Mouse (Mus musculus): ENCODE measurements around the gene Mcf2l.

Gene Mcf2l

DNA sequence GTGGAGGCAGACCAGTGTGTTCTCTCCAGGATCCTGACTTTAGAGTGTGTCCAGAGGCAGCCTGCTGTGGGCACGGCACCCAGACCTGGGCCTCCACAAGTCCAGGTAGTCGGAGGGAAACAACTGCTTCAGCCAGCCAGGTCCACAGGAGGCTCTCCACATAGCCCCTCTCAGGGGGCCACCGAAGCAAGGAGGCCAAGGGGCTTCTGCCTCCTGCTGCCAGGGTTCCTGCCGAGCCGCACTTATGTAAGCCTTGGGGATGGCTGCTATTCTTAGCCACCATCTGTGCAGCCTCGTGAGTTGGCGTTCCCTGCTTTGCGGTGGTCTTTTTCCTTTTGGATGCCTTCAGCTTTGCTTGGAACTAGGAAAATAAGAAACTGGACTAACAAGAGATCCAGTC is 114.0 kb downstream of the Mcf2l start:
- DNase-seq (ENCODE audit: extremely low spot score, low spot score): no peak

DNA sequence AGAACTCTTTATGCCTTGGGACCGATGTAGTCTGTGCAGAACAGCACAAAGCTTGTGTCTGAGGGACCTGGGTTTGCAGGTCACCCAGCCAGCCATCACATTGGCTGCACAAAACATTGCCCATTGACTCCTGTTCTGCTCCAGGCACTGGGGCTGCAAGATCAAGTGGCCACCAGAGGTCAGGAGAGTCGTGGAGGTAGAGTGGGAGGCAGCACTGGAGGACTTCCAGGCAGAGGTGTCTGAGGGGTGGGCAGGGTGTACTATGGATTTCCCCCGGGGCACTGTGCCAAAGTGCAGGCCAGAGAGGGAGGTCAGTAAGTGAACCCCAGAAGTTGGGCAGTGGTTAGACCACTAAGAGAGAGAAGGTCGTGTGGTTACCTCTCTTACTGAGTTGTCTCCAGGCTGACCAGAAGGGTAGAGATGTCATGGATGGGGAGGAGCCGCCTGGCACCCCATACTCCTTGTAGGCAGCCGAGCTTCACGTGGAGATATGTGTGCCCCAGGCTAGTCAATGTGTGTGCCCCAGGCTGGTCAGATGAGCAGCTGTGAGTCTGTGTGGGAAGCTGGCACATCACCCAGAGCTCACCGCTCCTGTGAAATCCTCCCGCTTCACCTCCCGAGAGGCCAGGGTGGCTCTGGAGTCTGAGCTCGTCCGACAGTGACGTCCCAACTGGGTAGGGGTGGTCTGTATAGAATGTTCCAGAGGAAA is 115.3 kb downstream of the Mcf2l start:
- no peak for DNase-seq (ENCODE audit: extremely low spot score, low spot score)

DNA sequence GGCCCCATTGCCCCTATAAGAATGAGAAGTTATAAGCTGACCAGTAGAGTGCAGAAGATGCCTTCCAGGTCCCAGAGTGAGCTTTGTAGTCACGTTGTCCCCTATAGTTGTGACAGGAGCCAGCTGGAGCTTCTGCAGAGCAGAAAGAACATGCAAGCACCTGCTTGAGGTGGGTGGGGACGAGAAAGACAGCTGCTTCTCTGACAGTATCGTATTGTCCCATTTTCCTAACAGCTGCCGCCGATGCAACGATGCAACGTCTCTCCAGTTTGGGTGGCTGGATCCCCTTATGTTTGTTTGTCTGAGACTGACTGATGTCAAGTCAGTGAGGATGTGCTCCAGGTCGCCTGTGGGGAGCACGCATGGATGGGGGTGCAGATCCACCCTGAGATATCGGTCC is 117.8 kb downstream of the Mcf2l start:
- DNase-seq (ENCODE audit: extremely low spot score, low spot score): no peak

DNA sequence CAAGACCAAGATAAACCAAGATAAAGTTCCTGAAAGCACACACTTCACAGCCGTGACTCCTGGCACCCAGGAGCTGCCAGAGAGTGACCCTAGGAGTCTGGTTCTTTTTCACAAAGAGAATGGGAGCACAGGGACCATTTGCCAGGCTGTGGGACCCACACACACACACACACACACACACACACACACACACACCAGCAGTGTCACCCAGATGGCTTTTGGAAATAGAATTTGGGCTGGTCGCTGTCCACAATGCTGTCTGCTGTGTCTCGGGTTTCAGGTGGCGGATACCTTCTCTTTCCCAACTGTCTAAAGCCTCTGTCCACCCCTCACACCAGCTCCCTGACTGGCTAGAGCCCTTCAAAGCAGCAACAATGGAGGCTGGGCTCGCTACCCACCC is 120.9 kb downstream of the Mcf2l start:
- DNase-seq (ENCODE audit: extremely low spot score, low spot score): no peak

DNA sequence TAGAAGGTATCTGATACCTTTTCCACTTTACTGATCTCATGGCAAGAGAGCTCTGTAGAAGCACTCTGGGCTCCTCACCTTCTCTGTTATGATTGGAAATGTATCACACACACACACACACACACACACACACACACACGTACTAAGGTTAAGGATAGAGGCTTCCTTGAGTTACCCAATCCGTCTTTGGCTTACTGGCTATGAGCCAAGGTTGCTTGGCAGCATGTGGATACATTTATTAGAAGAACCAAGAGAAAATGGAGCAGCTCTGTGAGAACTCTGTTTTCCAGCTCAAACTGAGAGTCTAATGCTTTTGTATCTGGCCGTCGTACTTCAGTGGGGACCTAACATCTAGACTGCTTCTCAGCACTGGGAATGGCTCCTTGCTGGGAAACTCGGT is 121.9 kb downstream of the Mcf2l start:
- no peak for DNase-seq (ENCODE audit: extremely low spot score, low spot score)

DNA sequence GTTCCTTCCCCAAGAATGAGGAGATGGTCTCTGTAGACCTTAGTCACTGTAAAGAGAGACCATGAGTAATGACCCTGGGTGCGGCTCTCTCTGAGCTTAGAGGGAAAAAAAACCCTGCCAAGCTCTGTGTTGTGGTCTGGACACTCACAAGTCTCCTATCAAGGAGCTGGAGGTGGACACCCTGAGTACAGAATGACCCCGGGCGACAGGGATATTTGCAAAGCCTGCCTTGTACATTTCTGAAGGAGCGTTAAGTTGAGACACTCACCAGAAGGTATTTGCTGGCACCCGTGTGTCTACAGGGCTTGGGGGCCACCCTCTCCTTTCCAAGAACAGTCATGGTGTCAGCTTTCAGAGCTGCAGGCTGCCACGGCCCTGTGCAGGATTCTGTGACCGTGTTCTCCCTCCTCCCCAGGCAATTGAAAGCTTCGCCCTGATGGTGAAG is 123.2 kb downstream of the Mcf2l start:
- no peak for DNase-seq (ENCODE audit: extremely low spot score, low spot score)

DNA sequence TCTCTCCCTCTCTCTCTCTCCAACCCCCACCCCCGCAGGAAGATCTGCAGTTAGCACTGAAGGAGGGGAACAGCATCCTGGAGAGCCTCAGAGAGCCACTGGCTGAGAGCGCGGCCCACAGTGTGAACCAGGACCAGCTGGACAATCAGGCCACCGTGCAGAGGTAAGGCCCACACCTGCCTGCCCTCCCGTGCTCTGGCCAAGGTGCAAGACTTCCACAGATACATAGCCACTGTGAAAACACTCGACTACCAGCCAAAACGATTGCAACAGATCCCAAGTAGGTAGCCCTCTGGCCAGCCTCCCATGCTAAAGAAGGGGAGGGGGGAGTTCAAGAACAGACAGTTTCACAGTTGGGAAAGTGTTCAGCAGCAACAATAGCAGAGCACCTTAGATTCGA is 124.7 kb downstream of the Mcf2l start:
- no peak for DNase-seq (ENCODE audit: extremely low spot score, low spot score)

DNA sequence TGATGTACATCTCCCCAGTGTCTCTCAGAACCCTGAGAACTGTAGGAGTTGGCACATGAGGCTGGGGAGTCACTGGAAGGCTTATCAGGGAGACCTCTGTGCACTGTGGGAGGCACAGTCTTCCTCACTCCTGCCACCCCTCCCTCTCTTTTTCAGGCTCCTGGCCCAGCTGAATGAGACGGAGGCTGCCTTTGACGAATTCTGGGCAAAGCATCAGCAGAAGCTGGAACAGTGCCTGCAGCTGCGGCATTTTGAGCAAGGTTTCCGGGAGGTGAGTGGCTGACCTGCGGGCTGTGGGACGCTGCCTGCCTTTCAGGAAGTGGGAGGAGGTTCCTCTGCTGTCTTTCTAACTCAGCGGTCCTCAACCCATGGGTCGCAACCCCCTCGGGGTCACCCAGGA is 126.2 kb downstream of the Mcf2l start:
- DNase-seq (ENCODE audit: extremely low spot score, low spot score): no peak

DNA sequence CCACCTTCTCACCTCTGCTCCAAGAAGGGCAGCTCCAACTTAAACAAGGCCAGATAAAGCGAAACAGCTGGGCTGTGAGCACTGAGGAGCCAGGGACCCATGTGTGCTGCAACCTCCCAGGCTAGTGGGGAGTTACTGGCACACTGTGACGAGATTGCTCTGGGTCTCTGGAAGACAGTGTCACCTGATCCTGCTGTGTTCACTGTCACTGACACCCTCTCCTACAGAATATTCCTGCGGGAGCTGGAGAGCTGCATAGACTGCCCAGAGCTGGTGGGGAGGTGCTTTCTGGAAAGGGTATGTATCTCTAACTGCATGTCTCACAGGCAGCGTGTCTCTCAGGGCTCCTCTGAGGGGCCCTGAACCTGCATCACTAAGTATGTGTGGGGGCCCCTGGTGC is 133.9 kb downstream of the Mcf2l start:
- DNase-seq (ENCODE audit: extremely low spot score, low spot score): no peak

DNA sequence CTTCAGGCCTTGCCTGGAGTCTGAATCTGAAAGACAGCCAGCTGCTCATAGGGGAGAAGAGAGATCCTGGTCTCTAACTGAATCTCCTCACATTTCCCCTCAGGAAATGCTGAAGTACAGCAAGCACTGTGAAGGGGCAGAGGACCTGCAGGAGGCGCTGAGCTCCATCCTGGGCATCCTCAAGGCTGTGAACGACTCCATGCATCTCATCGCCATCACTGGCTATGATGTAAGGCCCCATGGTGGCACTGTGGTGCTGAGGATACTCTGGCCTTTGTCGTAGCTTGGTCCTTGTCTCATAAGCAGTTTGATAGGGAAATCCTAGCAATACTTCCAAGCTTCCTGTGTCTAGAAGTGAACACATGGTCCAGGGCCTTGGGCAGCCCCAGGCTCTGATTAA is 136.7 kb downstream of the Mcf2l start:
- no peak for DNase-seq (ENCODE audit: extremely low spot score, low spot score)

DNA sequence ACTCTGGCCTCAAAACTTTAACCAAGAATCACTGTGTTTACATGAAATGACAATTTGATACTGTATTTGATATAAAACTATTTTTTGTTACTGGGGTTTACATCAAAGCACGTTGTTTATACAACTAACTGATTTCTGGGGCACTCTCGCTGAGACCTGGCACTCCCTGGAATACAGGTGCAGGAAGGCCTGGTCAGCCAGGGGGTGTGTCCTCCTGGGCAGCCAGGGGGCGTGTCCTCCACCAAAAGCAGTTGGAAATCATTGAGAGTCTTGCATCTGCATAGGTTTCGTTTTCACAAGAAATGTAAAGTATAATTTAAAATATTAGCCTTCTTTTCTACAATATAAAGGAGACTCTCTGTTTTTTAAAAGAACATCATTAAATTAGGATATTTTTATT is 146.0 kb downstream of the Mcf2l start:
- DNase-seq (ENCODE audit: extremely low spot score, low spot score): no peak

DNA sequence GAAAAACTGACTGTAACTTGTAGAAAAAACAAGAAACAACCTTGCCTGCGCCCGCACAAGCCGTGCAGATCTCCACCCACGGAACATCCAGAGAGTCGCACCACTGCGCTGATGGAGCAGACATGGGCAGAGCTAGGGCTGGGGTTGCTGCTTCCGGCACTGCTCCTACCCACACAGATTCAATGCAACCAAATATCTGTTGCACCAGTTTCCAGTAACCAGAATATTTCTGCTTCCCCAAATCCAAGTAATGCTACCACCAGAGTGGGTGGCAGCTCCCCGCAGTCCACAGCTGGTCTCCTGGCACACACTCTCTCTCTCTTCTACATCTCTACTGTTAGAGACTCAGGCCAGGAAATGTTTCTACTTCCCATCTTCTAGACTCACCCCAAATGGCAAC is 148.2 kb downstream of the Mcf2l start:
- no peak for DNase-seq (ENCODE audit: extremely low spot score, low spot score)

DNA sequence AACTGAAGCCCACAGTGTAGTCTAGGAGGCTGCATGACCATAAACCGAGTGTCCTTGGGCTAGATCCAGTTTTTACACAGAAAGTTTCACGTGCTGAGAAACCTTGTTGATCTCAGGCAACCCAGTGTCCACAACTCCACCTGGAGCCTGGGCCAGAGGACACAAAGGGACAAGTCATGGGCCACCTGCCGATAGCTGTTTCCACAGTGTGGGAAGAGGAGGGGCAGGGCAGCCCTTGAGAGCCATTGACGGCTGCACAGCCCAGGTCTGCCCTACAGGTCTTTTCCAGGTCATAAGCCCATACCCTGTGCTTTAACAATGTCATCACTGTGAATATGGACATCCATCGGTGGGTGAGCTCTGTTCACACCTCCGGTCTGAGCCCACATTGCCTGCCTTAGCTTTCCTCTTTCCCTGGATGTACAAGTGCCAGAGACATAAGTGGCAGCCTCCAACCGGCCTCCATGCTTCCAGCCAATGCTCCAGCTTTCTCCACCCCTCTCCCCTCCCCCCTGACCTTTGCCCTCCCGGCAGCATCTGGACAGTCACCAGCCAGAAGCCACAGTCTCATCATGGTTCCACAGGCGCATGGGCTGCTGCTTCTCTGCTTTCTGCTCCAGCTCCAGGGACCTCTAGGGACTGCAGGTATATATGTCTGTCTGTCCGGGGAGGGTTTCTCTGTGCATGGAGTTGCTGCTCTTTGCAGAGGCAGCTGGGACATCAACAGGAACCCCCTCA is 152.1 kb downstream of the Mcf2l start, which contains the start of gene F7:
TSS of gene F7 (plus strand) at position 548 of the 738 bp plus-strand sequence.
- peak; percentile 44 for DNase-seq (ENCODE audit: extremely low spot score, low spot score)

DNA sequence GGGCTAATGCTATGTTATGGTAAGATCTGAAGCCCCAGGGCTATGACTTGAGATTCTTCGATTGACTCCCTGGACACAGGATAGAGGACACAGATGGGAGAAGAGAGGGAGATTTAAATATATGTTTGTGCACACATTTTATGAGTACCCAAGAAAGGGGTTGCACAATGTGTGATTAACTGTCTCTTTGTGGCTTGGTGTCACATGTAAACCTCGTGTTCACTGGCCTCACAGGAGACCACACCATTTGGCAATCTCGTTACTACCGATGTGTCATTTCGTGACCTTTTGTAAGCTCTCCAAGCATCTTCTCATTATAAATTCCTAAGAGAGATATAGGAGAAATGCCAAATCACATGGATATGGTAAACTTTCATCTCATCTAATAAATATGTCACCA is 154.0 kb downstream of the Mcf2l start:
- DNase-seq (ENCODE audit: extremely low spot score, low spot score): no peak

DNA sequence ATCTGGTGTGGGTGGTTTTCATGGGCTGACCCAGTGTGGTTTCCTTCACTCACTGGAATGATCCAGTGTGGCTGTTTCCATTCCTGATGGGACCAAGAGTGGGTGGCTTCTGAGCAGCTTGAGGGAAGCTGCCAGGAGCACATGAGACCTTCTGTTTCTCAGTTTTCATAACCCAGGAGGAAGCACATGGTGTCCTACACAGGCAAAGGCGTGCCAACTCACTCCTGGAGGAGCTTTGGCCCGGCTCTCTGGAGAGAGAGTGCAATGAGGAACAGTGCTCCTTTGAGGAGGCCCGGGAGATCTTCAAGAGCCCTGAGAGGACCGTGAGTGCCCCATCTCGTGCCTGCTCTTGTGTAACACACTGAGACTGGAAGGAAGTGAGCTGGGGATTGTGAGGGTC is 154.9 kb downstream of the Mcf2l start:
- DNase-seq (ENCODE audit: extremely low spot score, low spot score): no peak

DNA sequence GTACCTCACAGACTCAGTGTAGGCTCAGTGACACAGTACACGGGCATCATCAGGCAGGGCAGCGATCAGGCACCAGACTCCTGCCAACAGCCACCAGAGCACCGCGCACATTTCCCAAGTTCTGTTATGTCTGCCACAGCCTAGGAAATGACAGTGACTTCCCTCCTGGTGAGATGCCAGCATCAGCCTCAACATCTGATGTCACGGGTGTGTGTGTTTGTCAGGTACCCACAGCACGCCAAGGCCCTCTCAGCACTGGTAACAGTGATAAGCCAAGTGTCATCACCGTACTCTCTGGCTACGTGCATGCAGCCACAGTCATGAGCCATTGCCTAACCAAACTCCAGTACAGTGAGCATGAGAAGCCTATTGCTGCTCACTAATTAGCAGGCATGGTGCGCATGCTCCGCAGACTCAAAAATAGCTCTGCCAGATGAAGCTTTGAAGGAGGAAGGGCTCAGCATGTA is 162.8 kb downstream of the Mcf2l start:
- no peak for DNase-seq (ENCODE audit: extremely low spot score, low spot score)

DNA sequence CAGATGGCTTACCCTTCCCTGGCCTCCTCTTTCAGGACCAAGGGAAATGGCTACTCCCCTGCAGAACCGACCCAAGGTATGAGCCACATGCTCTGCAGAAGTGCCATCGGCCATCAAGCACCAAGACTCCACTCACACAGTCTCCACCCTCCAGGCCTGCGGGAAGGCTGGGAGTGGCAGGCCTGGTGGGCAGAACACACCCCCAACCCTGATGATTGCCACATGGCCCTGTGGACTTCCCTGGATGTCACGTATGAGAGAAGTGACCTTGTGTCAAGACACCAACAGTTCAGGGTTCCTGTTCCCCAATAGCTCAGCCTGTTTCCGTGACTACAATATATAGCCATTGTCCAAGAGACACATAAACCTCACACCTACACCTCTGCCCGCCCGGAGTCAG is 163.4 kb downstream of the Mcf2l start, which contains the start of gene F10:
TSS of gene F10 (plus strand) at position 294 of the 400 bp plus-strand sequence.
- DNase-seq (ENCODE audit: extremely low spot score, low spot score): no peak

DNA sequence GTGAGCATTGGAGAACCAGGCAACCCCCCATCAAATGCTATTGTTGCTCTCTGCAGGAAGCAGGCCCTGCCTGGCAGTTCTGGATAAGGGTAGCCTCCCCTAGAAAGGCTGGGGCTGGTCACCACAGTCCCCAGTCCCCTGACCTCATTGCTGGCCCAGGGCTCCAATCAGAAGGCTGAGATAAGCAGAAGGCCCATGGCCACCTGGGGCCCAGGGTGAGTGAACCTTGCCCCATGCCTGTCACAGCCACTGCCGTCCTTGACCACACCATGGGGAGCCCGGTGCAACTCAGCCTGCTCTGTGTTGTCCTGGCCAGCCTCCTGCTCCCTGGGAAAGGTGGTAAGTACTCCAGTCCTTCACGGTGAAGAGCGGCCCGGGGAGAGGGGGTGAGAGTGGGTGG is 164.0 kb downstream of the Mcf2l start:
- no peak for DNase-seq (ENCODE audit: extremely low spot score, low spot score)

DNA sequence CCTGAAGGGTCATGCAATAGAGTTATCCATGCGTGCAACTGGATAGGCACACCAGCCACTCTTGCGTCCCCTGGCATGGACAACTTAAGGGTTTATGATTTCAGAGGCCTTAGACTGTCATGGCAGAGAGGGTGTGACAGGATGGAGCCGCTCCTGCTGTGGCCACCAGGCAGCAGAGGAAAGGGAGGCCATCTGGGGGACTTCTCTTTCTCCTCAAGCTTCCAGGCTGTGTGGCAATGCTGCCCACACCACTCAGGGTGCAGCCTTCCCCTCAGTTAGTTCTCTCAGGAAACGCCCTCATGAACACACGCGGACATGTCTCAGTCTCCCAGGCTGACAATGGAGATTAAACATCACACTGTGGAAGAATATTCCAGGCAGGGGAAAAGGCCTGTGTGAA is 165.4 kb downstream of the Mcf2l start:
- DNase-seq (ENCODE audit: extremely low spot score, low spot score): no peak

DNA sequence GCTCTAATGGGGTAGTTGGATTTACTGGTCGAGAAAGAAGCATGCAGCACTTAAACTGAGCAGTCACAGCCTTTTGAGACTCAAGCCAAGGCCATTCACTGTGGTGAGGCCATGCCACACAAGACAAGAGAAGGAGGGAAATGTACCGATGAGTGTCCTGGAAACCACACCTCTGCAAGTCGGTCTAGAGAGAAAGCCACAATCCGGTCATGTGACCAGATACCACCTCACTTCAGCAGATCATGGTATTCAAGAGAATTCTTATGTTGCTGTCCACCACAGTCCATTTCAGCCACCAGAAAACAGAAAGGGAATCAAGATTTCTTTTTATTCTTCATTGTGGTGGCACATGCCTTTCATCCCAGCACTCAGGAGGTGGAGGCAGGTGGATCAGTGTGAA is 167.9 kb downstream of the Mcf2l start:
- DNase-seq (ENCODE audit: extremely low spot score, low spot score): no peak

DNA sequence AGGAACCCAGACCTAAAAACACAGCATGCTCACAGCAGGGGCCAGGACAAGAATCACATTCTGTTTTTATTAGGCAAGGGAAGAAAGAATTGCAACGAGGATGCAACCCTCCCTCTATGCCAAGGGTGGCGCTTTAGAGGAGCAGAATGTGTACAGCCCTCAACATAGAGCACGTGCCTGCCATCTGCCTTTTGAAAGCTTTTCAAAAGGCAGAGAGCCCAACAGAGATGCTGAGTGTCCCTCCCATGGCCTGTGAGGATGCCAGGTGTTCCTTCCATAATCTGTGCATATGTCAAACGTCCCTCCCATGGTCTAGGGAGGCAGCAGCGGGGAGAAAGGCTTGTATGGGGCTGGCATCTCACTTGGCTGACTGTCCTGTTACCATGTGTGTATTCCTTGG is 174.0 kb downstream of the Mcf2l start:
- no peak for DNase-seq (ENCODE audit: extremely low spot score, low spot score)

DNA sequence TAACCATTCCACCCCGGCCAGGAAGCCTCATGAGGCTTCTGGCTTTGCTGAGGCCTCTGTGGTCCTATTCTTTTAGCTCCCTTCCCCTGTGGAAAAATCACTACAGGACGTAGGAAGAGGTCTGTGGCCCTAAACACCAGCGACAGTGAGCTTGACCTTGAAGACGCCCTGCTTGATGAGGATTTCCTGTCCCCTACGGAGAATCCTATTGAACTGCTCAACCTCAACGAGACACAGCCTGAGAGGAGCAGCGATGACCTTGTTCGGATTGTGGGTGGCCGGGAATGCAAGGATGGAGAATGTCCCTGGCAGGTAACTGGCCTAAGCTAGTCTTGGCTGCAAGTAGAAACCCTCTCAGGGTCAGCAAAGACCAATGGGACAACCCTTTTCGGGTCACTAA is 176.9 kb downstream of the Mcf2l start:
- no peak for DNase-seq (ENCODE audit: extremely low spot score, low spot score)

DNA sequence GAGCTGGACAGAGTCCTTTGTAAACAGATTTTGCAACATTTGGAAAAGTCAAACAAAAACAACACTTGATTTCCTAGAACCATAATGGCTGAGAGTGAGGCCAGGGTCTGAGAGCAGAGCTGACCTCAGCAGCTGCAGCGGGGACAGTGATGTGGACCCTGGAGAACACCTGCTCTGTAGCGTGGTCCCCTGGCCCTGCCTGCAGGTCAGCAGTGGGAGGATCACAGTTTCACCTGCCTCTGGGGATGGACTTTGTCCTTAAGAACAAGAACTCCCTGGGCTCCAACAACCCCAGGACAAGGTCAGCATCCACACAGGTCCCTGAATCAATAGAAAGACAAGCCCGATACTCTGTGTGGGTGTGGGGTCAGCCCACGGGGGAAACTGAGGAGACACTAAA is 183.7 kb downstream of the Mcf2l start:
- no peak for DNase-seq (ENCODE audit: extremely low spot score, low spot score)

All from neural tube, embryonic 10.5 days (tissue).